ENCODE assay signal across 24 mouse cellular contexts in genomic region chr10:117759844-117760630, GRCm38 (mm10). TPM values are rescaled to one million over a fixed set of nuclear protein-coding genes. Genes with fewer than 3 reads are reported as not detected.
A peak's percentile ranks its signal among the peaks of the same experiment; 100 is the strongest.
DNase-seq lines count a peak whose midpoint lies in the region; ATAC-seq and TF ChIP-seq lines count a peak whose summit lies in the region.
"Had no signal": no experiment of that assay in that cellular context is flagged by ENCODE, and none has a peak within 500 bp of the region (broad histone marks: within the 10 kb centered on the region; RNA-seq: fewer than 3 reads in every experiment).

No protein-coding gene starts in this region.

- peak overlapping the region; percentile 6; the same call in 1 of the 2 replicates for H3K27ac ChIP-seq in intestine, postnatal 0 days (ENCODE audit: low read depth, low read length)
- H3K27ac ChIP-seq in intestine, embryonic 15.5 days: no peak overlapping the region
- no peak overlapping the region for H3K27ac ChIP-seq in midbrain, embryonic 11.5 days (ENCODE audit: low read depth, low read length)
- no peak overlapping the region for H3K27ac ChIP-seq in midbrain, embryonic 13.5 days

- peaks cover 80% of the 10 kb centered on the region for H3K36me3 ChIP-seq in intestine, postnatal 0 days (ENCODE audit: control insufficient read depth, insufficient read depth)
- peaks cover 45% of the 10 kb centered on the region for H3K36me3 ChIP-seq in intestine, embryonic 15.5 days
- peaks cover 42% of the 10 kb centered on the region for H3K36me3 ChIP-seq in midbrain, embryonic 11.5 days (ENCODE audit: control insufficient read depth, insufficient read depth, low read length)
- H3K36me3 ChIP-seq in midbrain, embryonic 13.5 days: peaks cover 92% of the 10 kb centered on the region

- no peak overlapping the region for H3K4me2 ChIP-seq in intestine, postnatal 0 days (replicated peaks; ENCODE audit: low read depth)
- no peak overlapping the region for H3K4me2 ChIP-seq in intestine, embryonic 15.5 days (replicated peaks)
- H3K4me2 ChIP-seq in midbrain, embryonic 11.5 days: no peak overlapping the region
- H3K4me2 ChIP-seq in midbrain, embryonic 13.5 days (replicated peaks): no peak overlapping the region

- ATAC-seq in intestine, postnatal 0 days: no peak
- no peak for ATAC-seq in intestine, embryonic 15.5 days
- no peak for ATAC-seq in midbrain, embryonic 11.5 days (ENCODE audit: low FRiP score)
- no peak for ATAC-seq in midbrain, embryonic 13.5 days
- ATAC-seq: activated CD4-positive, CD25-positive, alpha-beta regulatory T cell, adult 4 months; CD4-positive, CD25-positive, alpha-beta regulatory T cell, adult 4 months; Patski had no signal

- no peak for TF ChIP-seq CTCF in intestine, postnatal 0 days (IDR thresholded peaks at IDR 0.05; ENCODE audit: low read depth)

- peak; percentile 79 for DNase-seq in midbrain, embryonic 11.5 days (ENCODE audit: low spot score, missing footprints)
- DNase-seq in 3T3-L1 (ENCODE audit: low read depth, low spot score) (peak; percentile 93), adipocyte (ENCODE audit: low spot score) (peak; percentile 95)
- DNase-seq in lung, postnatal 36 days: no peak
- no peak for DNase-seq in thymus, postnatal 0 days (ENCODE audit: low spot score)
- DNase-seq: adrenal gland, adult 2 months; adrenal gland, adult 8-10 months; adrenal gland, postnatal 10 days; adrenal gland, postnatal 14 days; adrenal gland, postnatal 25 days; adrenal gland, postnatal 36 days; B cell, adult 2 months; cerebellum, adult 11 months; cerebellum, adult 11-12 months; cerebellum, adult 18-20 months; cerebellum, adult 2 months had no signal

- H3K4me3 ChIP-seq in intestine, postnatal 0 days (ENCODE audit: low read depth, low read length): no peak overlapping the region
- H3K4me3 ChIP-seq in intestine, embryonic 15.5 days (replicated peaks): no peak overlapping the region
- no peak overlapping the region for H3K4me3 ChIP-seq in midbrain, embryonic 11.5 days (ENCODE audit: low read depth, low read length)
- no peak overlapping the region for H3K4me3 ChIP-seq in midbrain, embryonic 13.5 days (replicated peaks)

- H3K9ac ChIP-seq in intestine, postnatal 0 days (ENCODE audit: low read depth, low read length): no peak overlapping the region
- H3K9ac ChIP-seq in intestine, embryonic 15.5 days: no peak overlapping the region
- no peak overlapping the region for H3K9ac ChIP-seq in midbrain, embryonic 11.5 days (ENCODE audit: low read length)
- H3K9ac ChIP-seq in midbrain, embryonic 13.5 days (replicated peaks): no peak overlapping the region

- no peaks in the 10 kb centered on the region for H3K4me1 ChIP-seq in intestine, postnatal 0 days (replicated peaks; ENCODE audit: control insufficient read depth, insufficient read depth, low read length)
- no peaks in the 10 kb centered on the region for H3K4me1 ChIP-seq in intestine, embryonic 15.5 days (replicated peaks)
- no peaks in the 10 kb centered on the region for H3K4me1 ChIP-seq in midbrain, embryonic 11.5 days (ENCODE audit: control insufficient read depth, insufficient read depth, low read length)
- H3K4me1 ChIP-seq in midbrain, embryonic 13.5 days (replicated peaks): no peaks in the 10 kb centered on the region

- 95% methylated on average over 10 of the region's 10 CpGs for WGBS in intestine, postnatal 0 days
- 90% methylated on average over 10 of the region's 10 CpGs for WGBS in intestine, embryonic 15.5 days
- WGBS in midbrain, embryonic 11.5 days: 95% methylated on average over 10 of the region's 10 CpGs
- 94% methylated on average over 10 of the region's 10 CpGs for WGBS in midbrain, embryonic 13.5 days

- H3K9me3 ChIP-seq in intestine, postnatal 0 days (ENCODE audit: control insufficient read depth): no peaks in the 10 kb centered on the region
- H3K9me3 ChIP-seq in intestine, embryonic 15.5 days: no peaks in the 10 kb centered on the region
- no peaks in the 10 kb centered on the region for H3K9me3 ChIP-seq in midbrain, embryonic 11.5 days (ENCODE audit: control insufficient read depth, low read length)
- H3K9me3 ChIP-seq in midbrain, embryonic 13.5 days: no peaks in the 10 kb centered on the region
- H3K9me3 ChIP-seq: G1E had no signal

- H3K27me3 ChIP-seq in intestine, postnatal 0 days (replicated peaks; ENCODE audit: control insufficient read depth, insufficient read depth, low read length): no peaks in the 10 kb centered on the region
- H3K27me3 ChIP-seq in intestine, embryonic 15.5 days (replicated peaks): no peaks in the 10 kb centered on the region
- H3K27me3 ChIP-seq in midbrain, embryonic 11.5 days (ENCODE audit: control insufficient read depth, insufficient read depth, low read length): no peaks in the 10 kb centered on the region
- H3K27me3 ChIP-seq in midbrain, embryonic 13.5 days: no peaks in the 10 kb centered on the region
- H3K27me3 ChIP-seq: CH12.LX, Patski had no signal

RNA-seq across cellular contexts. Expression of gene Slc35e3, which starts 13.9 kb away (rescaled TPM):
- polyA plus RNA-seq in intestine, postnatal 0 days (2015; fragmentation: Nextera tagmentation; extraction: Ambion mirVana): 13.5 TPM in 2 replicates
- polyA plus RNA-seq in intestine, embryonic 15.5 days (2015; fragmentation: Nextera tagmentation; extraction: Ambion mirVana): 11.7 and 11.8 TPM in 2 replicates
- polyA plus RNA-seq in midbrain, embryonic 11.5 days (2014; fragmentation: Nextera tagmentation; extraction: Ambion mirVana): 21.4 TPM in 2 replicates
- 32.4 and 33.1 TPM in 2 replicates for polyA plus RNA-seq in midbrain, embryonic 13.5 days (2015; fragmentation: Nextera tagmentation; extraction: Ambion mirVana)
- polyA plus RNA-seq in thymus, postnatal 0 days (2015; fragmentation: Nextera tagmentation; extraction: Ambion mirVana): 8.1 and 8.4 TPM in 2 replicates

RNA-seq across cellular contexts. Expression of gene Nup107, which starts 32.5 kb away (rescaled TPM):
- polyA plus RNA-seq in intestine, postnatal 0 days (2015; fragmentation: Nextera tagmentation; extraction: Ambion mirVana): 13.5 and 16.2 TPM in 2 replicates
- polyA plus RNA-seq in intestine, embryonic 15.5 days (2015; fragmentation: Nextera tagmentation; extraction: Ambion mirVana): 58.8 and 60.8 TPM in 2 replicates
- 95.1 and 99.0 TPM in 2 replicates for polyA plus RNA-seq in midbrain, embryonic 11.5 days (2014; fragmentation: Nextera tagmentation; extraction: Ambion mirVana)
- 44.9 and 45.1 TPM in 2 replicates for polyA plus RNA-seq in midbrain, embryonic 13.5 days (2015; fragmentation: Nextera tagmentation; extraction: Ambion mirVana)
- polyA plus RNA-seq in thymus, postnatal 0 days (2015; fragmentation: Nextera tagmentation; extraction: Ambion mirVana): 73.7 and 81.7 TPM in 2 replicates

RNA-seq across cellular contexts. Expression of gene Mdm2, which starts 49.5 kb away (rescaled TPM):
- polyA plus RNA-seq in intestine, postnatal 0 days (2015; fragmentation: Nextera tagmentation; extraction: Ambion mirVana): 16.5 and 19.8 TPM in 2 replicates
- polyA plus RNA-seq in intestine, embryonic 15.5 days (2015; fragmentation: Nextera tagmentation; extraction: Ambion mirVana): 34.0 and 35.1 TPM in 2 replicates
- 67.5 and 74.3 TPM in 2 replicates for polyA plus RNA-seq in midbrain, embryonic 11.5 days (2014; fragmentation: Nextera tagmentation; extraction: Ambion mirVana)
- 65.5 and 67.5 TPM in 2 replicates for polyA plus RNA-seq in midbrain, embryonic 13.5 days (2015; fragmentation: Nextera tagmentation; extraction: Ambion mirVana)
- polyA plus RNA-seq in thymus, postnatal 0 days (2015; fragmentation: Nextera tagmentation; extraction: Ambion mirVana): 35.5 and 44.6 TPM in 2 replicates

Comparison
In these comparisons a context has a peak if more than half of its experiments do, and no peak if none do; other contexts are left out.
1. DNase-seq: peak in midbrain, embryonic 11.5 days (single experiment), 3T3-L1 (single experiment) and adipocyte (single experiment); none in lung, postnatal 36 days (single experiment) and thymus, postnatal 0 days (single experiment).